Mouse (Mus musculus): ENCODE data around the gene Bag1. TPM values are rescaled to one million over a fixed set of nuclear protein-coding genes. Genes with fewer than 3 reads are reported as not detected.

Bag1 gene
- polyA plus RNA-seq, 1 experiment from 2014 or later = 209 TPM

DNA sequence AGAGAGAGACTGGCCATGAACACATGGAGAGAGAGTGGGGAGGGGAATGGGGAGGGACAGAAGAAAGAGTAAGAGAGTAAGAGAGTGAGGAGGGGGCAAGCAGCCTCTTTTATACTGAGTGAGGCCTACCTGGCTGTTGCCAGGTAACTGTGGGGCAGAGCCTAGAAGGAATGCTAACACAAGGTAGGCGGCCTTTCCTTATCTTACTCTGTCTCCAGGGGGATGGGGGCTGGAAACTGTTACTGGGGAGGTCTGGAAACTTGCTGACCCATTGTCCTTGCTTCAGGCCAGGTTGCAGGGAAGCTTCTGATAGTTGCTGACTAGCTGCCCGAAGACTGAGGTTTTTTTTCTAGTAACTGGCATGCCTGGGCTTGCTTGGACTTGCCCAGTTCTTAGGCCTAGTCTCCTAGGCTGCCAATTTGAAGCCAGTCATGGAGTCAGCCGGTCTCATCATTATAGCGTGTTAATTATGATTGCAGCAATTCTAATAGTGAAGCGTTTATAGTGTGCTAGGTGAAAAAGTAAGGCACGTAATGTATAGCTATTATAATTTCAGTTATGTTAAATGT is 49.5 kb downstream of the Bag1 start:
- Histone ChIP-seq H3K27me3 (ENCODE audit: insufficient read depth, poor library complexity, severe bottlenecking) (no peaks in the 10 kb centered on the region), H3K36me3 (no peaks in the 10 kb centered on the region; the same call in 1 of the 2 replicates), H3K27ac (no peak overlapping the region), H3K4me1 (peaks cover 3% of the 10 kb centered on the region; the same call in 1 of the 2 replicates), H3K9me3 (0 out of 2 replicates have a peak, but pooled peaks cover 3% of the 10 kb centered on the region), H3K4me3 (no peak overlapping the region)
- WGBS = 66% methylated on average over 6 of the region's 6 CpGs
- DNase-seq (ENCODE audit: low spot score) = no peak

DNA sequence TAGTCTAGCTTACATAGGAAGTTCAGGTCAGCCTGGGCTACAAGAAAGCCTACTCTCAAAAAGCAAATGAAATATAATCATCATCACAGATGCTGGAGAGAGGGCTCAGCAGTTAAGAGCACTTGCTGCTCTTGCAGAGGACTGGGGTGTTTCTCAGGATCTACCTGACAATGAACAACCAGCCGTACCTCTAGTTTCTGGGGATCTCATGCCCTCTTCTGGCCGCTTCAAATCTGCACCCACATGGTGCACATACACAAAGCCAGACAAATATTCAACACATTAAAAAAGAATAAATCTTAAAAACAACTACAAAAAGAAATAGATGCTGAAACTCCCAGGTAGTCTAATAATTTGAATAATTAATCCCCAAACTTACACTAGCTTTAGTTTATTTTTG is 52.4 kb downstream of the Bag1 start:
- no peaks in the 10 kb centered on the region; the same call in 1 of the 2 replicates for H3K36me3 ChIP-seq
- no peak overlapping the region for H3K27ac ChIP-seq
- DNase-seq (ENCODE audit: low spot score) = no peak
- H3K27me3 ChIP-seq (ENCODE audit: insufficient read depth, poor library complexity, severe bottlenecking) = no peaks in the 10 kb centered on the region
- peaks cover 3% of the 10 kb centered on the region; the same call in 1 of the 2 replicates for H3K4me1 ChIP-seq
- 89% methylated on average over 2 of the region's 2 CpGs for WGBS
- H3K4me3 ChIP-seq = no peak overlapping the region
- 0 out of 2 replicates have a peak, but pooled peaks cover 3% of the 10 kb centered on the region for H3K9me3 ChIP-seq

DNA sequence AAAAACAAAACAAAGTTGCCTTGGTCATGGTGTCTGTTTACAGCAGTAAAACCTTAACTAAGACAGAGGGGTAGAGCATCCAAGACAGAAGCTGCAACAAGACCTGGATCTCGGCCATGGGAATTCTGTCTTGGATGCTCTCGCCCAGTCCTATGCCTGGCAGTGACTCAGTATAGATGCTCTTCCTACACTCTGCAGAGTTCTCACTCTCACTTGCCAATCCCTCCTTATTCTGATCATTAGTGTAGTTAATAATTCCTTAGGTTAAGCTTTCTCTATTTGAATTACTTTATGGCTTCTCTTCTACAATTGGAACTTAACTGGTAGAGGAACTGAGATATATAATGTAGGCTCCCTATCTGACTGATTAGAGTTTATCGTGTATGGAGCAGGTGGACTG is 53.0 kb downstream of the Bag1 start:
- peaks cover 7% of the 10 kb centered on the region; the same call in 1 of the 2 replicates for H3K4me1 ChIP-seq
- no peaks in the 10 kb centered on the region for H3K36me3 ChIP-seq
- no peak overlapping the region for H3K4me3 ChIP-seq
- H3K9me3 ChIP-seq = 0 out of 2 replicates have a peak, but pooled peaks cover under 1% of the 10 kb centered on the region
- 89% methylated on average over 3 of the region's 3 CpGs for WGBS
- H3K27ac ChIP-seq = no peak overlapping the region
- DNase-seq (ENCODE audit: low spot score) = no peak
- H3K27me3 ChIP-seq (ENCODE audit: insufficient read depth, poor library complexity, severe bottlenecking) = no peaks in the 10 kb centered on the region

DNA sequence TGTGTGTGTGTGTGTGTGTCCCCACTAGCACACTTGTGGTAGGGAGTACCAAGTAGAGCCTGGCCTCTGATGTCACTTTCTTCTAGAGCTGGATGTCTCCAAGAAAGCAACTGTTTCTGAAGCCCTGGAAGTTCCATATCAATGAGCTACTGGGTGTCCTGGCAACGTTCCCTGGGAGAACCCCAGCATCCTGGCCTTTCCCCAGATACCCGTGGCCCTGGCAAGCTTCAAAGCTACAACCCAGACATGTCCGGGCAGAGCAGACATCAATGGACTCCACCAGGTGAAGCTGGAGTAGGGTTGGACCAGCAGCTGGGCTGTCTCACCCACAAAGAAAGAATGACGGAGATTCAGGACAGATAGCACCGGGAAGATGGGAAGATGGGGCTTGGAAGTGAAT is 56.9 kb downstream of the Bag1 start:
- H3K4me3 ChIP-seq = no peak overlapping the region
- H3K27ac ChIP-seq = no peak overlapping the region
- no peaks in the 10 kb centered on the region for H3K27me3 ChIP-seq (ENCODE audit: insufficient read depth, poor library complexity, severe bottlenecking)
- DNase-seq (ENCODE audit: low spot score) = no peak
- H3K36me3 ChIP-seq = no peaks in the 10 kb centered on the region
- peaks cover 17% of the 10 kb centered on the region; the same call in 1 of the 2 replicates for H3K4me1 ChIP-seq
- WGBS = 75% methylated on average over 5 of the region's 5 CpGs
- H3K9me3 ChIP-seq = no peaks in the 10 kb centered on the region

DNA sequence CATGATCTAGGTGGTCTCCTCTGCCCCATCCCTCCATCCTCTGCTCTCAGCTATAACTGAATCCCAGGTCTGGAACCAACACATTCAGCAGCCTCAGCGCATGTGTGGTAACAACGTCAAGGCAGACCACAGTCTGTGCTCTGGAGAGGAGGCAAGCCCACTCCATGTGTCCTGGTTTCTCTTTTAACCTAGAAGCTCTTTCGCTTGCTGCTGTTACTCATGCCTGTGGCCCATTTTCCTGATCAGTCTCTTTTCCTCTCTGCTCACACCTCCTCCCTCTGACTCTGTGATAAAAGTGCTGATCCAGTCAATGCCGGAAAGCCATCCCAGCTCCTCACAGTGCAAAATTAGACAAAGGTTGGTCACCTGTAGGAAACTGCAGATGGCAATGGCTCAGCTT is 58.1 kb downstream of the Bag1 start:
- no peak for DNase-seq (ENCODE audit: low spot score)
- Histone ChIP-seq H3K27ac (peak overlapping the region; percentile 52; the same call in 1 of the 2 replicates), H3K36me3 (no peaks in the 10 kb centered on the region), H3K27me3 (ENCODE audit: insufficient read depth, poor library complexity, severe bottlenecking) (no peaks in the 10 kb centered on the region), H3K4me1 (peaks cover 17% of the 10 kb centered on the region; the same call in 1 of the 2 replicates), H3K4me3 (no peak overlapping the region), H3K9me3 (no peaks in the 10 kb centered on the region)
- WGBS = 71% methylated on average over 4 of the region's 4 CpGs

DNA sequence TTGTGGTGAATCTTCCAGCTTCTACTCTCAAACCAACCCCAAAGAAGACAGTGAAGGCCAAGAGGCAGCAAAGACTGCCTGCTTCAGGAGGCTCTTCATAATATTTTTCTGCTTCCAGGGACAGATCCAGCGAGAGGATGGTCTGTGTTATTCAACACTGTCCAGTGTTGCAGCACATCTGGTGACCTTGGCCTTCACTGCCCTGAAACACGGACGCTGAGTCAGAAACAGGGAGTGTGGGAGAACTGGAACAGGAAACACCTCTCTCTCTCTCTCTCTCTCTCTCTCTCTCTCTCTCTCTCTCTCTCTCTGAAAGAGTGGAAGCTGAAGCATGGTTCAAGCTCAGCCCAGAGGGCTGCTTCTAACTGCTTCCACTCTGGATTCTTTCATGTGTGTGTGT is 58.8 kb downstream of the Bag1 start:
- no peak overlapping the region for H3K4me3 ChIP-seq
- H3K36me3 ChIP-seq = no peaks in the 10 kb centered on the region
- H3K4me1 ChIP-seq = peaks cover 17% of the 10 kb centered on the region; the same call in 1 of the 2 replicates
- no peaks in the 10 kb centered on the region for H3K9me3 ChIP-seq
- peak overlapping the region; percentile 52 for H3K27ac ChIP-seq
- no peak for DNase-seq (ENCODE audit: low spot score)
- WGBS = 38% methylated on average over 3 of the region's 3 CpGs
- no peaks in the 10 kb centered on the region for H3K27me3 ChIP-seq (ENCODE audit: insufficient read depth, poor library complexity, severe bottlenecking)

DNA sequence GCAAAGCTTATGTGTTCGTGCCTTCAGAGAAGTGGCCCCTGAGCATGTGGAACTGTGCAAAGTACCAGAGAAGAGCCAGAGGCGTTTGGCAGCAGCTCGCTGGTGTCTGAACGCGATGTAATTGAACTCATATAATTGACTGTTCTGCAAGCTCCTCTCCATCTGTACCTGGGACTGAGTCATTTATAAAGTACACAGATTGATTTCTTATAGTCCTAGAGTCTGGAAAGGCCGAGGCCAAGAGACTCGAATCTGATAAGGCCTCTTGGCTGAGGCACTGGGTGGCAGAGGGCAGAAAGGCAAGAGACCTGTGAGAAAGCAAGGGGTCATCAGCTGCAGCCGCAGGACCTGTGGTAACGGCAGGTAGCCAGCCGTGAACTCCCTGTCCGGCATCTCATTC is 59.3 kb downstream of the Bag1 start:
- WGBS = 76% methylated on average over 11 of the region's 11 CpGs
- no peak for DNase-seq (ENCODE audit: low spot score)
- no peaks in the 10 kb centered on the region for H3K27me3 ChIP-seq (ENCODE audit: insufficient read depth, poor library complexity, severe bottlenecking)
- no peaks in the 10 kb centered on the region for H3K9me3 ChIP-seq
- peaks cover 17% of the 10 kb centered on the region; the same call in 1 of the 2 replicates for H3K4me1 ChIP-seq
- H3K27ac ChIP-seq = peak overlapping the region; percentile 52
- H3K36me3 ChIP-seq = no peaks in the 10 kb centered on the region
- H3K4me3 ChIP-seq = no peak overlapping the region

Small RNAs within 50 kb of the gene (microRNA-seq; reads per million reads assigned to microRNA genes)
- 1.5 reads per million for gene Mir3094

Other genes with a start within 250 kb of the Bag1 start
- 29.4 and 32.2 TPM in 2 replicates for gene Aptx, start 245.1 kb downstream of the Bag1 start, polyA plus RNA-seq (2016; fragmentation: Nextera tagmentation; extraction: Ambion mirVana)
- gene Dnaja1, start 226.1 kb downstream of the Bag1 start, polyA plus RNA-seq (2016; fragmentation: Nextera tagmentation; extraction: Ambion mirVana) = 332 and 445 TPM in 2 replicates
- 125 and 158 TPM in 2 replicates for gene Smu1, start 190.4 kb downstream of the Bag1 start, polyA plus RNA-seq (2016; fragmentation: Nextera tagmentation; extraction: Ambion mirVana)
- 38.1 and 47.1 TPM in 2 replicates for gene B4galt1, start 94.3 kb downstream of the Bag1 start, polyA plus RNA-seq (2016; fragmentation: Nextera tagmentation; extraction: Ambion mirVana)
- gene Spink4, start 28.2 kb downstream of the Bag1 start, polyA plus RNA-seq (2016; fragmentation: Nextera tagmentation; extraction: Ambion mirVana) = 6.2 and 10.2 TPM in 2 replicates
- gene Chmp5, start 113 bp upstream of the Bag1 start, polyA plus RNA-seq (2016; fragmentation: Nextera tagmentation; extraction: Ambion mirVana) = 72.3 and 76.7 TPM in 2 replicates
- 76.5 and 87.4 TPM in 2 replicates for gene Nfx1, start 22.6 kb upstream of the Bag1 start, polyA plus RNA-seq (2016; fragmentation: Nextera tagmentation; extraction: Ambion mirVana)
- gene Aqp7, start 99.8 kb upstream of the Bag1 start, polyA plus RNA-seq (2016; fragmentation: Nextera tagmentation; extraction: Ambion mirVana) = 0.09 and 1.2 TPM in 2 replicates
- gene Aqp3, start 149.9 kb upstream of the Bag1 start, polyA plus RNA-seq (2016; fragmentation: Nextera tagmentation; extraction: Ambion mirVana) = 10.6 TPM in 2 replicates
- 26.0 and 26.8 TPM in 2 replicates for gene Nol6, start 176.2 kb upstream of the Bag1 start, polyA plus RNA-seq (2016; fragmentation: Nextera tagmentation; extraction: Ambion mirVana)
- gene Ube2r2, start 187.4 kb upstream of the Bag1 start, polyA plus RNA-seq (2016; fragmentation: Nextera tagmentation; extraction: Ambion mirVana) = 64.2 and 84.7 TPM in 2 replicates